Mouse (Mus musculus): ENCODE data around the gene Zfp1. TPM values are rescaled to one million over a fixed set of nuclear protein-coding genes. Genes with fewer than 3 reads are reported as not detected.
A peak's percentile ranks its signal among the peaks of the same experiment; 100 is the strongest.

The Zfp1 gene
- polyA plus RNA-seq, 1 experiment from 2014 or later: 15.9 TPM

DNA sequence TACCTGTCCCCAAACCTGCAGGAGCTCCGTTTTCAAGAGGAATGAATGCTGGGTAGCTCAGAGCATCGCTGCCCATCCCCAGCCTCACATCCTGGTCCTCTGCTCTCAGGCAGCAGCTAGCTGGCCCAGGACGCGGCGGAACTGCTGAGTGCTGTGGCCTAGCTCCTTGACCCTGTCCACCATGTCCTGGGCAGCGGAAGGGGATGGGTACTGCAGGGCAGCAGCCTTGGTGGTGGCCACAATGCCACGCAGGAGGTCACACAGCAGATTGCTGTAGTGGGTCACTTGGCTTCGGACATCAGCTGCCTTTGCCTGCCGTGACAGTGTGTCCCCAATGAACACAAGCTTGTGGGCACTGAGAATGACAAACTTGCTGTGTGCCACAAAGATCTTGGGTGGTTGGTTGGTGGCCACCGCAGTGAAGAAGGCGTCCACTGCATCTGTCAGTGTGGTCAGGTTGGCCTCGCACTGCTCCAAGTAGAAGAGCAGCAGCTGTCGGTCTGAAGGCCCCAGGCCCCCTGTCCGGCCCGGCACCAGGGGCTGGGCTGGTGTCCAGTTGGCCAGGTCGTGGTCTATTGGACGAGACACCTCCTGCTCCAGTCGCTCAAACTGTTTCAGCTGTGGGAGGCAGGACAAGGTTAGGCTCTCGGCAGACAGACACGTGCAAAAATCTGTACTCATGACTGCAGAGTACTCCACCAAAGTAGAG lies 67.7 kb downstream of the Zfp1 start:
- Histone ChIP-seq H3K4me2 (ENCODE audit: low read length) (no peak overlapping the region), H3K27me3 (ENCODE audit: insufficient read depth, low read length) (no peaks in the 10 kb centered on the region), H3K9me3 (replicated peaks; ENCODE audit: low read length) (no peaks in the 10 kb centered on the region), H3K36me3 (ENCODE audit: insufficient read depth, low read length) (peaks cover 63% of the 10 kb centered on the region), H3K4me1 (replicated peaks; ENCODE audit: insufficient read depth, low read length) (no peaks in the 10 kb centered on the region; the same call in 1 of the 2 replicates), H3K4me3 (replicated peaks; ENCODE audit: low read depth, low read length) (no peak overlapping the region), H3K27ac (no peak overlapping the region), H3K9ac (ENCODE audit: low read depth, low read length) (no peak overlapping the region)
- no peak for DNase-seq (ENCODE audit: low spot score)
- 75% methylated on average over 20 of the region's 20 CpGs for WGBS
- no peak for TF ChIP-seq CTCF (IDR thresholded peaks at IDR 0.05; ENCODE audit: low read depth)
- ATAC-seq (replicated peaks; ENCODE audit: low FRiP score, low read depth): no peak

DNA sequence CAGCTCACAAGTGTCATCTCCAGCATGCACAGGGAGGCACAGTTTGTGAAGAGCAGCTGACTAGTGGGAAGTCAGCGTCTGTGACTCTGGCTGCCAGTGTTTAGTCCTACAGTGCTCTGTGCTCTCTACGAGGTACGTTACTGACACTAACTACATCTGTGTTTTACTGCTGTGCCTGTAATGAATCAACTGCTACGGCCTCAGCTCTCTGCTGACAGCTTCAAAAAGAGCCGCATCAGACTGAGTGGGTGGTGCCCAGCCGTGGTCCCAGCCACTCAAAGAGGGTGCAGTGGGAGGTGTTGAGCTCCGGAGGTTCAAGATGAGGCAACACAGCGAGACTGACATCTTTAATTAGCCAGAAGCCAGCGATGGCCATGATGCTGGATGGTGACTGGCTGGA lies 68.9 kb downstream of the Zfp1 start:
- Histone ChIP-seq H3K27me3 (ENCODE audit: insufficient read depth, low read length) (no peaks in the 10 kb centered on the region), H3K4me1 (replicated peaks; ENCODE audit: insufficient read depth, low read length) (peaks cover 7% of the 10 kb centered on the region; the same call in 1 of the 2 replicates), H3K36me3 (ENCODE audit: insufficient read depth, low read length) (peaks cover 65% of the 10 kb centered on the region), H3K9ac (ENCODE audit: low read depth, low read length) (no peak overlapping the region), H3K27ac (no peak overlapping the region), H3K9me3 (replicated peaks; ENCODE audit: low read length) (no peaks in the 10 kb centered on the region), H3K4me3 (replicated peaks; ENCODE audit: low read depth, low read length) (no peak overlapping the region), H3K4me2 (ENCODE audit: low read length) (no peak overlapping the region)
- TF ChIP-seq CTCF (IDR thresholded peaks at IDR 0.05; ENCODE audit: low read depth): no peak
- DNase-seq (ENCODE audit: low spot score): no peak
- no peak for ATAC-seq (replicated peaks; ENCODE audit: low FRiP score, low read depth)
- WGBS: 39% methylated on average over 9 of the region's 9 CpGs

DNA sequence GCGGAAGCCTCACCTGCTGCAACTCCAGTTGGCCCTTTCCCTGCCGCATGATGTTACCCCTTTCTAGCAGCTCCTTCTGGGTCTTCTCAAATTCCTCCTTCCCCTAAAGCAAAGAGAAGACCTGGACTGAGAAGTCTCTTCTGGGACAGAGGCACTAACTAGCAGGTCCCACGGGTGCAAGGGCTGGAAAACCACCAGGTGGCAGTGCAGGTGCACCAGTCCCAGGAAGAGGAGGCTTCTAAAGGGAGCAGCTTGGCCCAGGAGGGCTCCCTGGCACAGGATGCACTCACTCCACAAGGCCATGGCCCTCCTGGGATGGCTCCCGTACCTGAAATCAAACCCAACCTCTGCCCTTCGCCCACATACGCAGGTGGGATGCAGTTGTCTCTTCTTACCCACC lies 69.4 kb downstream of the Zfp1 start:
- DNase-seq (ENCODE audit: low spot score) (peak; percentile 87), ATAC-seq (replicated peaks; ENCODE audit: low FRiP score, low read depth) (no peak)
- WGBS: 62% methylated on average over 6 of the region's 6 CpGs
- no peaks in the 10 kb centered on the region for H3K27me3 ChIP-seq (ENCODE audit: insufficient read depth, low read length)
- H3K36me3 ChIP-seq (ENCODE audit: insufficient read depth, low read length): peaks cover 65% of the 10 kb centered on the region
- H3K9me3 ChIP-seq (replicated peaks; ENCODE audit: low read length): no peaks in the 10 kb centered on the region
- no peak overlapping the region for H3K27ac ChIP-seq
- no peak overlapping the region for H3K9ac ChIP-seq (ENCODE audit: low read depth, low read length)
- H3K4me1 ChIP-seq (replicated peaks; ENCODE audit: insufficient read depth, low read length): peaks cover 10% of the 10 kb centered on the region; the same call in 1 of the 2 replicates
- no peak overlapping the region for H3K4me2 ChIP-seq (ENCODE audit: low read length)
- H3K4me3 ChIP-seq (replicated peaks; ENCODE audit: low read depth, low read length): no peak overlapping the region
- peak; percentile 91 for TF ChIP-seq CTCF (IDR thresholded peaks at IDR 0.05; ENCODE audit: low read depth)

- peaks cover 61% of the 10 kb centered on the region for H3K36me3 ChIP-seq (ENCODE audit: insufficient read depth, low read length)
Observed at GRCm38 (mm10) chr8:111713291-111713690, 70.1 kb downstream of the Zfp1 start.

GRCm38 (mm10) chr8:111713817-111714216 lies 70.6 kb downstream of the Zfp1 start:
- no peak for ATAC-seq (replicated peaks; ENCODE audit: low FRiP score, low read depth)
- peaks cover 62% of the 10 kb centered on the region for H3K36me3 ChIP-seq (ENCODE audit: insufficient read depth, low read length)

More at GRCm38 (mm10) chr8:111713291-111713690, 70.1 kb downstream of the Zfp1 start:
- H3K4me1 ChIP-seq (replicated peaks; ENCODE audit: insufficient read depth, low read length): peaks cover 10% of the 10 kb centered on the region; the same call in 1 of the 2 replicates
- no peak overlapping the region for H3K27ac ChIP-seq
- H3K4me2 ChIP-seq (ENCODE audit: low read length): no peak overlapping the region
- ATAC-seq (replicated peaks; ENCODE audit: low FRiP score, low read depth) (no peak), DNase-seq (ENCODE audit: low spot score) (no peak)
- no peak overlapping the region for H3K4me3 ChIP-seq (replicated peaks; ENCODE audit: low read depth, low read length)
- H3K27me3 ChIP-seq (ENCODE audit: insufficient read depth, low read length): no peaks in the 10 kb centered on the region
- no peaks in the 10 kb centered on the region for H3K9me3 ChIP-seq (replicated peaks; ENCODE audit: low read length)
- H3K9ac ChIP-seq (ENCODE audit: low read depth, low read length): no peak overlapping the region
- TF ChIP-seq CTCF (IDR thresholded peaks at IDR 0.05; ENCODE audit: low read depth): no peak
- 86% methylated on average over 11 of the region's 11 CpGs for WGBS

DNA sequence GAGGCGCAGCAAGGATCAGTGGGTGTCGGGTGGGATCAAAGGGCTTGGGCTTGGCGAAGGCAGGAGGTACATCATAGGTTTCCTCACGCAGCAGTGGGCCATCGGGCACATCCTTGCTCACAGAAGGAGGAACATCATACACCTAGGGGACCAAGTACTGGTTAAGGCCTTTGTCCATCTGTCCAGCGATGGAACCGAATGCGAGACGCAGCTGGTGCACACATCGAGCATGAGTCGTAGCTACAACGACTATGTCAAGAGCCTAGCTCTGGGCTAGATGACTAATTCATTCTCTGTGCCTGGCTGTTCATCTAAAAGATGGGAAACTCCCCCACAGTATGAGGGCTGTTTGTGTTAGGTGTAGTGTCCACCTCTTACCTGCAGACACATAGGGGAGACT lies 71.1 kb downstream of the Zfp1 start:
- DNase-seq (ENCODE audit: low spot score): no peak
- no peak overlapping the region for H3K27ac ChIP-seq
- WGBS: 91% methylated on average over 12 of the region's 12 CpGs
- H3K4me2 ChIP-seq (ENCODE audit: low read length): no peak overlapping the region
- H3K9ac ChIP-seq (ENCODE audit: low read depth, low read length): no peak overlapping the region
- H3K36me3 ChIP-seq (ENCODE audit: insufficient read depth, low read length): peaks cover 62% of the 10 kb centered on the region
- no peak for TF ChIP-seq CTCF (IDR thresholded peaks at IDR 0.05; ENCODE audit: low read depth)
- no peaks in the 10 kb centered on the region for H3K27me3 ChIP-seq (ENCODE audit: insufficient read depth, low read length)
- peaks cover 10% of the 10 kb centered on the region; the same call in 1 of the 2 replicates for H3K4me1 ChIP-seq (replicated peaks; ENCODE audit: insufficient read depth, low read length)
- H3K9me3 ChIP-seq (replicated peaks; ENCODE audit: low read length): no peaks in the 10 kb centered on the region
- no peak overlapping the region for H3K4me3 ChIP-seq (replicated peaks; ENCODE audit: low read depth, low read length)
- no peak for ATAC-seq (replicated peaks; ENCODE audit: low FRiP score, low read depth)

More at GRCm38 (mm10) chr8:111713817-111714216, 70.6 kb downstream of the Zfp1 start:
- Histone ChIP-seq H3K27me3 (ENCODE audit: insufficient read depth, low read length) (no peaks in the 10 kb centered on the region), H3K27ac (no peak overlapping the region), H3K9me3 (replicated peaks; ENCODE audit: low read length) (no peaks in the 10 kb centered on the region), H3K4me1 (replicated peaks; ENCODE audit: insufficient read depth, low read length) (peaks cover 10% of the 10 kb centered on the region; the same call in 1 of the 2 replicates), H3K4me3 (replicated peaks; ENCODE audit: low read depth, low read length) (no peak overlapping the region), H3K9ac (ENCODE audit: low read depth, low read length) (no peak overlapping the region), H3K4me2 (ENCODE audit: low read length) (no peak overlapping the region)
- no peak for DNase-seq (ENCODE audit: low spot score)
- TF ChIP-seq CTCF (IDR thresholded peaks at IDR 0.05; ENCODE audit: low read depth): no peak
- 91% methylated on average over 25 of the region's 25 CpGs for WGBS
